Mouse (Mus musculus) left cerebral cortex, postnatal 14 days (tissue): ENCODE data around the gene Gm11232. TPM values are rescaled to one million over a fixed set of nuclear protein-coding genes. Genes with fewer than 3 reads are reported as not detected.
A peak's percentile ranks its signal among the peaks of the same experiment; 100 is the strongest.

ENCODE experiments used
- DNase-seq, 2 experiments: peaks; one replicate each; pipeline ENCODE4 v3.0.0; 2021 to 2022; ENCODE audit warnings: low spot score in 2 of 2, mixed read lengths in 1 of 2
- intact Hi-C: fragments of 180-260 bp; cut with DNase I; formaldehyde crosslinking; loops from one replicate; pipeline ENCODE4 v1.15.1; 2025
- long read RNA-seq, 2 experiments: library from polyadenylated mRNA; stranded (forward); transcript quantifications; one replicate each; pipeline ENCODE4 v2.0.0; 2021
- total RNA-seq, 2 experiments: library from RNA; stranded (reverse); gene quantifications; 2 replicates each; pipeline ENCODE4 v1.2.3; 2021

Gene Gm11232
- not detected for total RNA-seq
- long read RNA-seq, experiment 1: 0 reads
- long read RNA-seq, experiment 2: 0 reads

GRCm38 (mm10) chr4:71757865-71758264 lies at the start of gene Gm11232:
TSS of gene Gm11232 (minus strand) at chr4:71757965.
- no peak for DNase-seq
- intact Hi-C loops: no loop called here

- DNase-seq: no peak
- intact Hi-C loops: no loop called here
Observed at GRCm38 (mm10) chr4:71805977-71806534, 48.3 kb upstream of the Gm11232 start.

GRCm38 (mm10) chr4:71765529-71765928 lies 7.8 kb upstream of the Gm11232 start:
- intact Hi-C loops: no loop called here
- DNase-seq: no peak

- peak in 1 of 2 experiments; percentile 5 for DNase-seq
- intact Hi-C loops: no loop called here
Observed at GRCm38 (mm10) chr4:71765071-71765470, 7.3 kb upstream of the Gm11232 start.

GRCm38 (mm10) chr4:71756441-71757221 lies 1.1 kb downstream of the Gm11232 start:
- intact Hi-C loops: no loop called here
- DNase-seq: no peak

GRCm38 (mm10) chr4:71745741-71746140 lies 12.0 kb downstream of the Gm11232 start:
- intact Hi-C loops: no loop called here
- DNase-seq: no peak

GRCm38 (mm10) chr4:71736529-71736928 lies 21.2 kb downstream of the Gm11232 start:
- DNase-seq: no peak
- intact Hi-C loops: no loop called here

GRCm38 (mm10) chr4:71735261-71735660 lies 22.5 kb downstream of the Gm11232 start:
- DNase-seq: no peak
- intact Hi-C loops: no loop called here

- intact Hi-C loops: no loop called here
Observed at GRCm38 (mm10) chr4:71729401-71729800, 28.4 kb downstream of the Gm11232 start.

GRCm38 (mm10) chr4:71727611-71728010 lies 30.2 kb downstream of the Gm11232 start:
- intact Hi-C loops: no loop called here

More at GRCm38 (mm10) chr4:71729401-71729800, 28.4 kb downstream of the Gm11232 start:
- no peak for DNase-seq

GRCm38 (mm10) chr4:71727056-71727455 lies 30.7 kb downstream of the Gm11232 start:
- intact Hi-C loops: no loop called here
- DNase-seq: no peak

More at GRCm38 (mm10) chr4:71727611-71728010, 30.2 kb downstream of the Gm11232 start:
- DNase-seq: no peak

- no peak for DNase-seq
- intact Hi-C loops: no loop called here
Observed at GRCm38 (mm10) chr4:71725889-71726288, 31.9 kb downstream of the Gm11232 start.
